Mouse (Mus musculus) heart, adult 2 months (tissue): Measurements from ENCODE around the gene Socs2. TPM values are rescaled to one million over a fixed set of nuclear protein-coding genes. Genes with fewer than 3 reads are reported as not detected.
A peak's percentile ranks its signal among the peaks of the same experiment; 100 is the strongest.
"Not testable (repeated sequence)": the region's sequence is repeated elsewhere in the genome, so short reads cannot be mapped to it uniquely, and the experiment has no call there.

Experiments
- DNase-seq, 2 experiments: peaks; one replicate each; pipeline ENCODE4 v3.0.0; 2021
- H3K27ac ChIP-seq: fragments of 200-600 bp; 2 replicates; pipeline ENCODE4 v1.8.1; 2022
- H3K27me3 ChIP-seq: fragments of 200-500 bp; 2 replicates; pipeline ENCODE4 v1.6.1; 2012; ENCODE audit warnings: mild to moderate bottlenecking, low read length, inconsistent platforms, mixed read lengths; ENCODE audit not compliant: control insufficient read depth, insufficient read depth
- H3K36me3 ChIP-seq: fragments of 200-500 bp; 2 replicates; pipeline ENCODE4 v1.6.1; 2012; ENCODE audit warnings: low read length, inconsistent platforms; ENCODE audit not compliant: control insufficient read depth, insufficient read depth
- H3K4me1 ChIP-seq: fragments of 200-500 bp; 2 replicates; pipeline ENCODE4 v1.6.1; 2011; ENCODE audit warnings: low read length; ENCODE audit not compliant: control insufficient read depth, insufficient read depth
- H3K4me3 ChIP-seq: fragments of 200-600 bp; 2 replicates; pipeline ENCODE4 v1.8.1; 2022
- H3K79me2 ChIP-seq: fragments of 200-500 bp; replicated peaks from 2 replicates; pipeline ENCODE4 v1.6.1; 2012; ENCODE audit warnings: mild to moderate bottlenecking, inconsistent platforms, low read length, moderate library complexity, mixed read lengths; ENCODE audit not compliant: control insufficient read depth, insufficient read depth
- H3K9ac ChIP-seq: fragments of 200-500 bp; 2 replicates; pipeline ENCODE4 v1.6.1; 2012; ENCODE audit warnings: low read depth, mild to moderate bottlenecking, control low read depth, inconsistent platforms, low read length, mixed read lengths
- CTCF ChIP-seq: fragments of 200-600 bp; IDR thresholded peaks from 2 replicates; pipeline ENCODE4 v1.8.1; 2022; ENCODE audit warnings: antibody characterized with exemption, mild to moderate bottlenecking, moderate library complexity
- EP300 ChIP-seq: fragments of 200-500 bp; IDR thresholded peaks from 2 replicates; pipeline ENCODE4 v1.6.1; 2011; ENCODE audit warnings: low read depth, low read length, control low read depth; ENCODE audit not compliant: insufficient read depth
- POLR2A ChIP-seq: fragments of 200-500 bp; IDR thresholded peaks from 2 replicates; pipeline ENCODE4 v1.6.1; 2011; ENCODE audit warnings: mild to moderate bottlenecking, low read depth, low read length, control low read depth; ENCODE audit not compliant: insufficient read depth
- WGBS: fragments of 180-500 bp; shearing (Covaris S2); methylation state at CpG from one replicate; pipeline ENCODE4 v1.1.7; 2018; 5-methylcytosine and 5-hydroxymethylcytosine counted together
- intact Hi-C: fragments of 180-260 bp; cut with DNase I; formaldehyde crosslinking; loops from one replicate; pipeline ENCODE4 v1.15.1; 2025
- polyA plus RNA-seq: library from polyadenylated mRNA; depleted of rRNA; stranded (reverse); fragments of >200 nt; gene quantifications from 2 replicates; pipeline ENCODE4 v1.2.3, GENCODE M21; 2012
- total RNA-seq, 2 experiments: library from RNA; stranded (reverse); gene quantifications; 2 replicates each; pipeline ENCODE4 v1.2.3; 2021

Gene Socs2
- total and polyA plus RNA-seq, 3 experiments: 30.5 to 62.4 (median 49.9) TPM

- Histone ChIP-seq H3K9ac (peak overlapping the region; percentile 66), H3K4me3 (peak overlapping the region; percentile 48), H3K27me3 (no peaks in the 10 kb centered on the region), H3K4me1 (peaks cover 10% of the 10 kb centered on the region), H3K36me3 (peaks cover 17% of the 10 kb centered on the region), H3K79me2 (no peaks in the 10 kb centered on the region), H3K27ac (peak overlapping the region; percentile 84)
- DNase-seq: peak in 1 of 2 experiments; percentile 64
- WGBS: 29% methylated on average over 25 of the region's 25 CpGs
- intact Hi-C loops: loop anchor here (5.0 kb wide), 2 partner anchors 133 to 203 kb away; no protein-coding TSS in a partner anchor
- TF ChIP-seq EP300: no peak
- peak; percentile 41; the same call in 1 of the 2 replicates for TF ChIP-seq POLR2A
These were observed 21.9 kb downstream of the Socs2 start for GRCm38 (mm10) chr10:95394819-95395812.

GRCm38 (mm10) chr10:95392073-95392472 lies 24.9 kb downstream of the Socs2 start:
- DNase-seq: no peak
- Histone ChIP-seq H3K4me1 (peaks cover 7% of the 10 kb centered on the region), H3K9ac (no peak overlapping the region), H3K4me3 (no peak overlapping the region), H3K79me2 (no peaks in the 10 kb centered on the region), H3K36me3 (peaks cover 7% of the 10 kb centered on the region), H3K27me3 (no peaks in the 10 kb centered on the region), H3K27ac (no peak overlapping the region)
- intact Hi-C loops: no loop called here
- no peak for TF ChIP-seq EP300
- TF ChIP-seq CTCF: no peak
- no peak for TF ChIP-seq POLR2A
- 88% methylated on average over 8 of the region's 8 CpGs for WGBS

GRCm38 (mm10) chr10:95390871-95391270 lies 26.1 kb downstream of the Socs2 start:
- Histone ChIP-seq H3K27me3 (no peaks in the 10 kb centered on the region), H3K79me2 (no peaks in the 10 kb centered on the region), H3K4me1 (peaks cover 7% of the 10 kb centered on the region), H3K4me3 (no peak overlapping the region), H3K9ac (no peak overlapping the region), H3K36me3 (peaks cover 4% of the 10 kb centered on the region), H3K27ac (no peak overlapping the region; the same call in 1 of the 2 replicates)
- TF ChIP-seq CTCF (no peak), POLR2A (no peak), EP300 (no peak)
- intact Hi-C loops: no loop called here
- 86% methylated on average over 9 of the region's 9 CpGs for WGBS
- DNase-seq: no peak

GRCm38 (mm10) chr10:95389805-95390204 lies 27.2 kb downstream of the Socs2 start:
- WGBS: 97% methylated on average over 5 of the region's 5 CpGs
- H3K27me3 ChIP-seq, DNase-seq, H3K36me3 ChIP-seq, H3K79me2 ChIP-seq, H3K9ac ChIP-seq, H3K4me1 ChIP-seq, H3K4me3 ChIP-seq: not testable (repeated sequence)
- intact Hi-C loops: loop anchor here (1.0 to 5.0 kb wide), 3 partner anchors 26 to 65 kb away; partner anchors contain the start of gene Cradd
- H3K27ac ChIP-seq: peak overlapping the region; percentile 82
- TF ChIP-seq CTCF: peak; percentile 62

- Histone ChIP-seq H3K9ac (peak overlapping the region; percentile 27), H3K79me2 (no peaks in the 10 kb centered on the region), H3K36me3 (peaks cover 4% of the 10 kb centered on the region), H3K27ac (peak overlapping the region; percentile 82), H3K27me3 (no peaks in the 10 kb centered on the region), H3K4me3 (peak overlapping the region; percentile 40), H3K4me1 (peaks cover 7% of the 10 kb centered on the region)
- TF ChIP-seq EP300 (0 out of 2 replicates have a peak, but pooled peaks have one; percentile 32), CTCF (no peak), POLR2A (peak; percentile 25; the same call in 1 of the 2 replicates)
- 7% methylated on average over 23 of the region's 23 CpGs for WGBS
- intact Hi-C loops: loop anchor here (1.0 to 5.0 kb wide), 3 partner anchors 27 to 64 kb away; partner anchors contain the start of gene Cradd
- DNase-seq: peak; percentile 69 to 70
These were observed 28.0 kb downstream of the Socs2 start for GRCm38 (mm10) chr10:95388821-95389477.
